Mouse (Mus musculus) NIH3T3 (cell line): ENCODE measurements around the gene Gm11034.

Experiments used
- DNase-seq: peaks from one replicate; pipeline ENCODE4 v3.0.0-alpha.2; 2012; ENCODE audit warnings: low read depth

Gm11034 gene

DNA sequence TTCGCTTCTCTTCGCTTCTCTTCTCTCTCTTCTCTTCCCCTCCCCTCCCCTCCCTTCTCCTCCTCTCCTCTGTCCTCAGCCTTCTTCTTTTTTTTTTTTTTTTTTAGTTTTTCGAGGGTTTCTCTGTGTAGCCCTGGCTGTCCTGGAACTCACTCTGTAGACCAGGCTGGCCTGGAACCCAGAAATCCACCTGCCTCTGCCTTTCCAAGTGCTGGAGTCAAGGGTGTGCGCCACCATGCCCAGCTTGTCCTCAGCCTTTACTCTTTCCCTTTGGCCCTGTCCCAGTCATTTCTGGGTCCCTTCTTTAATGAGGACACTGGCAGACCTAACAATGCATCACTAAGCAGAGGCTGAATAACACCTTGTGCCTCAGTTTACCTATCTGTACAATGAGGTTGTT lies at the start of gene Gm11034:
Gene Gm11034 (minus strand): TSS at position 101 of the 400 bp plus-strand sequence.
- no peak for DNase-seq

DNA sequence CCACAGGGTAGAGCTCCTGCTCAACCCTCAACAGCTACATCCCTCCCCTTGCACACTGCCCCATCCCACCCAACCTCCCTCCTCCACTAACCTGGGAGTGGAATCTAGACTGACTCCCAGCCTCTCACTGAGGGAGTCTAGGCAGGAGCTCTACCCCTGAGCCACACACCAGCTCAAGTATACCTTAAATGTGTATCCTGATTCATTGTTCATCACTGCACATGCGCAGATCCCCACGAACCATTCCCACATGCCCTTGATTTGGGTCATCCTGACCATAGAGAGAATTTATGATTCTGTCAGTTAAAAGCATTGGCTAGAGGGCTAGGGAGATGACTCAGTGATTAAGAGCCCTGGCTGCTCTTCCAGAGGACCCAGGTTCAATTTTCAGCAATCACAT lies 49.3 kb upstream of the Gm11034 start:
- DNase-seq, result peak; percentile 73

DNA sequence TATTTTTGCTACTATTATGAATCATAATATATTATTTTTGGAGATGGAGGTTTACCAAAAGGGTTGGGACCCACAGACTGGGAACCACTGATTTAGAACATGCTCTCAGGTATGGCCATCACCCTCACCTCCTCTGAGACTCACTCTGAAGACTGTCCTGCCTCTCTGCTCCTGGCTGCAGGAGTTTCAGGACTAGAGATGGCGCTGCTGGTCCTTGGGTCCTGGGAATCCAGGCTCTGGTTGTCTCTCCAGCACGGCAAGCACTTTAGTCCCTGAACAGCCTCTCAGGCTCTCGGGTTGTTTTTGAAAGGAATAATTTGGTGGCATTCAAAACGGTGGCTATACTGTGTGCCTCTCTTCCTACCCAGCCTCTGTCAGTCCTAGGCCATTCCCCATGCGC lies 48.4 kb upstream of the Gm11034 start:
- peak; percentile 52 for DNase-seq

DNA sequence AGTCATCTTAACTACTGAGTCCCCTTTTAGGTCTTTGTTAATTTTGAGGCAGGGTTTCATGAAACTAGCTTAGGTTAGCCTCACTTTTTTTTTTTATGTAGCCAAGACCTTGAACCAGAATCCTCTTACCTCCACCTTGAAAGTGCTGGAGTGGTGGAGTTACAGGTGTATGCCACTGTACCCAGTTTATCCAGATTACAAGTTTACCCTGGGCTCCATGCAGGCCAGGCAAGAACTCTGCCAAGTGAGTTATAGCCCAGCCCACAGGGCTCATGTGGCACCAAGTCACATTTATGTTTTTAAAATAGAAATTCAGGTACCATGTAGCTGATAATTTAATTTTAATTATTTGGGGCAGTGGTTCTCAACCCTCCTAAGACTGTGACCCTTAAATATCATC lies 48.0 kb upstream of the Gm11034 start:
- DNase-seq, result no peak

DNA sequence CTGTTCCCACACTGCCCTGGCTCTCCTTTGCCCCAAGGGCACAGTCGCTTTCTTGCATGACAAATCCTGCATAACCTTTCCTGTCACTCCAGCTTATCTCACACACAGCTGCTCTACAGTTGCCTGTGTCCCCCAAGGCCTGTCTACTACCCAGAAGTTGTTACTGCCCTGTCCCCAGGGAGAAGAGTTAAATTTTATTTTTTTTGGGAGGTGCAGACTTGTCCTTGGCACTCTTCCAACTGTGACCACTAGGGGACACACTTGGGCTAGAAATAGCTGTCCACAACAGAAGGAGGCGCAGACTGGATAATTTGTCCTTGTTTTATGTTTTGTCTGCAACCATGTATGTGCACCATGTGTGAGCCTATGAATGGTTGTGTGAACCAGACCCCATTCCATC lies 47.6 kb upstream of the Gm11034 start:
- peak; percentile 72 for DNase-seq

DNA sequence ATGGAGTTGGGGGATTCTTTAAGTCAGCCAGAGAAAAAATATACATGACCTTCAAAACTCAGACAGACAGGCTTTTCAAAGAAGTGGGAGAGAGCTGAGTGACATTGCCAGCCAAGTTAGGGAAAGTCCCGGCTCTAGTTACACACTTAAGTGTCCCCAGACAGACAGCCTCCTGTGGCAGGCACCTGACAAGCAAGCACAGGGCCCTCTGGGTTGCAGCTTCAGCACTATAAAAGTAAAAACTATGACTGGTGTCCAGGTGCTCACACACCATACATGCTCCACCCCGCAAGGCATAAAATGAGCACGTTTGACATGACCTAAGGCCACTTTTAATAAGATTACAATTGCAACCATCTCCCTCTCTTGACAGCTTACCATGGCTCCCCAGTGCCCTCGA lies 47.1 kb upstream of the Gm11034 start:
- DNase-seq, result no peak

DNA sequence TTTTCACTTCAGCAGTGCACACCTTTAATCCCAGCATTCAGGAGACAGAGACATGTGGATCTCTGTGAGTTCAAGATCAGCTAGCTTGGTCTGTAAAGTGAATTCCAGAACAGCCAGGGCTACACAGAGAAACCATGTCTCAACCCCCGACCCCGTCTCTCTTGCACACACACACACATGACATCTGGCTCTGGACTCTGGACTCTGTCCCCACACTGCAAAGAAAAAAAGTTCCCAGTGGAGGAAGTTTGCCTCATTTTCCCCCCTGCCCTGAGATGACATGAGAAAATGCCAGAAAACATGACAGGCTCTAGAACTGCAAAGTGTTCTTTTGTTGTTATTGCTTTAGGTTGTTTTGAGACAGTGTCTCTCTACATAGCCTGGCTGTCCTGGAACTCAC lies 46.4 kb upstream of the Gm11034 start:
- DNase-seq, result no peak

DNA sequence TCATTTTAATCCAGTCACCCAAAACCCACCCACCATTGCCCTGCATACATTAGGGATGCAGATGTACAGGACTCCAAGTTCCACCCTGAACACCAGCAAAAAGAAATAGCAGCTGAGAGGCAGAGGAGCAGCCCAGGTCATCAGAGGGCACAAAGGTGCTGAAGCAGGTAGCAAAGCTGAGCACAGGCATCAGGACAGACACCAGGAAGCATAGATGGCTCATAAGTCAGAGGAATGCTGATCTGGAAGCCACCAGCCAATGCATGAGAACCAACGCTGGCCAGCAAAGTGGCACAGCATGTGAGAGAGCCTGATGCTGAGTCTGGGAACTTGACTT lies 44.4 kb upstream of the Gm11034 start:
- DNase-seq, result no peak

DNA sequence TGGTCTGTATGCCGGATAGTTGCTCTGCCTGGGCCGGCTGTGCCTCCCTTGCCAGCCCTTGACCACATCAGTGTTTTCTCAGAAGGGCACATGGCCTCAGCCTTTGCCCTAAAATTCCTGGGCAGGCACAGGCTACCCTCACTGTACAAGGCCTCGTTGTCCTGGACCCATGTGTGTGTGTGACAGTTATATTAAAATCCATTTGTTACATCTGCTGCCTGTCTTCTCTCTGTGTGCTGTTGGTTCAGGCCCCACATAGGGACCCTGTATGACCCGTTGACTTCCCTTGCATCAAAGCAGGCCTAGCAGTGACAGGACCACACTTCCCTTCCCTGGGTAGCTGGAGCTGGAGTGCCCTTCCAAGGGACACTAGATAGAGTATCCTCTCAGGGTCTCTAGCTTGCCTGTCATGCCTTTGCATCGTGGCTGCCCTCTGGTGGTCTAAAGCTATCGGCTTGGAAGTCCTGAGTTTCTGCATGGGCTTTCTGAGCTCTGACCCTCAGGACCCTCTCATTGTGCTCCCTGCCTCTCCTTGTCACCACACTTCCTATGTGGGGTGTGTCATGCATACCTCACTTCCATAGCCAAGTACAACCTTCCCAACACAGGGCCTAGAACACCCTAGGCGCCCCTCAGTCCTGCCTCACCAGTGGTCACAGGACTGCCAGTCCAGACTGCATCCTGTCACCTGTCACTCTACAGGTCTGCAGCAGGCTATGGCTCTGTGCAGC lies 43.9 kb upstream of the Gm11034 start:
- DNase-seq, result peak; percentile 61

DNA sequence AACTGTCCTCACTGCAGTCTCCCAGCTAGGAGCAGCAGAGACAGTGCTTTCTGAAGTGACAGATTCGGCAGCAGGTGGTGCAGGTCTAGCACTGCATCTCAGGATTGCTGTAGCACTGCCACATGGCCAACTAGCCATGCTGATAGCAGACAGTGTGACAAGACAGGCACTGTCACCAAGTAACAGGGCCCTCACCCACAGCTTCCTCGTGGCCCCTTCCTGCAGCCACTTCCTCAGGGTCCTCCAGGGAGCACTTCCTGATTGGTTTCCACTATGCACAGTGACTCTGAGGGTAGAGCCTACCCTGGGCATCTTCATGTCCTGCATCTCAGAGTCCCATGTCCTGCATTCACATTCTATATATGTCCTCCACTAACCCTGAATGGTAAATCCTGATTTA lies 31.2 kb upstream of the Gm11034 start:
- DNase-seq, result no peak

DNA sequence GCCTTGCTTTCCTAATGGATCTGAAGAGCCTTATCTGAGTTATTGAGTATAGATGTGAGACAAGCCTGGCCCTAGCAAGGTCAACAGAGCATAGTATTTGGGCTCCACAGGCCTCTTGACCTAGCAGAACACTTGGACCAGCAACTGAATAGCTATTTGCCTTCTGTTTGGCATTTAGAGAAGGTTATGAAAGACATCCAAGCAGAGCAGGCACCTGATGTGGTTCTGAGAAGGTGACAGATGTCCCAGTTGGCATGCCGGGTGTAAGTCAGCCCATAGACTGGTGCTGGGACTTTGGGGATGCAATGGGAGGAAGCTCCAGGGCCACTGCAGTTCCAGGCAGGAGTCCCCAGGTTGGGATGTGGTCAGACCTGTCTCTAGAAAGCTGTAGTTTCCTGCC lies 28.8 kb upstream of the Gm11034 start:
- no peak for DNase-seq

DNA sequence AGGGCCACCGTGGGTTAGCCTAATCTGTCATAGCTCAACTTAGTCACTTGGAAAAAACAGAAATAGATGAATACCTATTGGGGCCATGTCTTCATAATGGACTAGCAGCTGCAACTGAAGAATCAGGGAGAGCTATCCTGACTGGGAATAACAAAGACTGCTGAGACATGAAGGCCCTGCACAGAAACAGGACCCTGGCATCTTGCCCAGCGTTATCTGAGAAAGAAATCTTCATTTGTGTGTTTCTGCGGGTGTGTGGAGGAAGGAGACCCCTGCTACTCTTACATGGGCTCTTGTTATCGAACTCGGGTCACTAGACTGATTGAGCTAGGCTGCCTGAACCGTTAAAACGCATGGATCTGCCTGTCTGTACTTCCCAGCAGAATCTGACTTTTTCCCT lies 27.5 kb upstream of the Gm11034 start:
- DNase-seq, result no peak

DNA sequence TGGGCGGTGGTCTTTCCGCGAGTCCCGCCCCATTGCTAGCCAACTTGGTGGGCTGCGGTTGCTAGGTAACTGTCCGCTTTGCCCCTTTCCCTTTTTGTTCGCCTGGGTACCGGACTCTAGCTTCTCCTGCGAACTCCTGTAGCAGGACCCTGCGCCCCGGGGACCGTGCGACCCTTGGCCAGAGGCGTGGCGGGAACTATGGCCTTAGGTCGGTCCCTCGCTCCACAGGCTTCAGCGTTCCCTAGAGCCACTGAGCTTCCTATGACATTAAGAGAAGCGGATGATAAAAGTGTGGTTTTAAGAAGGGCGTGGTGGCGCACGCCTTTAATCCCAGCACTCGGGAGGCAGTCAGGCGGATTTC lies 26.9 kb upstream of the Gm11034 start:
- no peak for DNase-seq

DNA sequence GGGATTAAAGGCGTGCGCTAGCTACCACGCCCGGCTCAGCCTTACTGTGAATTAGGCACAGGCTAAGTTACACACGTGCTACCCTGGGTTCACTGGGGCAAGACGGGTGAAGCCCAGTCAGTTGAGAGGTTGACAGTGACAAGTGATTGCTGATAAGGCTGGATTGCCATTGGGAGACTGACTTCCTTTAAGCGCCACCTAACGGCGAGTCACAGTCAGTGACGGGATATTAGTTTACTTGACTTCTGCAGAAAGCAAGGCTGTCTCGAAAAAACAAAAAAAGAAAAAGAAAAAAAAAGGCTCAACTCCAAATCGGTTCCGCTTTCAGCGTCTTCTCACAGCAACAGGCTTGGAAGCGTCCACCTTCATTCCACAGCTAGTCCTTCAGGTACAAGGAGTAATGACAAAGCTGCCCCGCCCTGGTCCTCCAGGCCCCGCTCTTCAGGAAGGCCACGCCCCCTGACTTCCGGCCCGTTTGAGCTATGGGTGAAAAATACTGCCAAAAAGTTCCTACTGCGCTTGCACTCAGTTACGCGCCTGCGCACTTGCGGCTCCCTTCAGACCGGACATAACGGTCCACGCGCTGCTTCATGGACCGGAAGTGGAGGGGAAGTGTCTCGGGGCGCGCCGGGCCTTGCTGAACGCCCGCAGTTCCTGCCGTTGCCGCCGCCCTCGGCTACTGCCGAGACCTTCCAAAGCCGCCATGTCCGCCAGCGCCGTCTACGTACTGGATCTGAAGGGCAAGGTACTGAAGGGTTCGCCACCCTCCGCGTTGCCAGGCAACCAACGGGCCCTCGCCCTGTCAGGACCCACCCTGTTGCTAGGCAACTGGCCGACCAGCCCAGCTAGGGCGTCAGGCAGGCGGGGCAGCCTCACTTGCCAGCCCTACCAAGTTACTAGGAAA lies 26.3 kb upstream of the Gm11034 start, which contains the start of gene Ap1m1:
Gene Ap1m1 (plus strand): TSS at position 520 of the 904 bp plus-strand sequence.
- DNase-seq, result peak; percentile 99

DNA sequence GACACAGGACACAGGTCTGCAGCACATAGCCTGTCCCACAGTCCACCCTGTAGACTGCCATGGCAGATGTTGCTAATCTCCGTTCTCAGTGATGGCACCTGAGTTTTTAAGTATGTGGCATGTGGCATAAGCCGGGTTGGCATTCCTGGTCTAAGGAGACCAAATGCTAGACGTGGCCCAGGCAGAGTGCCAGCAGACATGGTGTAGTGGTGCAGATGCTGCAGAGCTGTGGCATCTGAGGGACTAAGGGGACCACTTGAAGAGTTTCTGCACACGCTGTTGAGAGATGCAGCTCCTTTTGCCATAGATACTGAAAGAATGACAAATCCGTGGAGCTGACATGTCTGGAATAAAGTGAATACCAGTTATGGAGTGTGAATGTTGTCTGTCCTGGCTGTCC lies 9.2 kb upstream of the Gm11034 start:
- DNase-seq, result no peak

DNA sequence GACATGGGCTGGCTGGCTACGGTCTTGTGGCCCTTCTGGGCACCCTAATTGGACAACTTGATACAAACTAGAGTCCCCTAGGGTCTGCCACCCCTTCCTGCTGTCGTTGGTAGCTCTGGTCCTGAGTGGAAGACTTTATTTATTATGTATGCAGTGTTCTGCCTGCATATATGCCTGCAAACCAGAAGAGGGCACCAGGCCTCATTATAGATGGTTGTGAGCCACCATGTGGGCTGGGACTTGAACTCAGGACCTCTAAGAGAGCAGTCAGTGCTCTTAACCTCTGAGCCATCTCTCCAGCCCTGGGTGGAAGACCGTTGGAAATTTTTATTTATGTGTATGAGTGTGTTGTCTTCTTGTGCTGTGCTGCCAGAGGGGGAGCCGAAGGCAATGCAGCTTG lies 7.3 kb upstream of the Gm11034 start:
- peak; percentile 47 for DNase-seq

DNA sequence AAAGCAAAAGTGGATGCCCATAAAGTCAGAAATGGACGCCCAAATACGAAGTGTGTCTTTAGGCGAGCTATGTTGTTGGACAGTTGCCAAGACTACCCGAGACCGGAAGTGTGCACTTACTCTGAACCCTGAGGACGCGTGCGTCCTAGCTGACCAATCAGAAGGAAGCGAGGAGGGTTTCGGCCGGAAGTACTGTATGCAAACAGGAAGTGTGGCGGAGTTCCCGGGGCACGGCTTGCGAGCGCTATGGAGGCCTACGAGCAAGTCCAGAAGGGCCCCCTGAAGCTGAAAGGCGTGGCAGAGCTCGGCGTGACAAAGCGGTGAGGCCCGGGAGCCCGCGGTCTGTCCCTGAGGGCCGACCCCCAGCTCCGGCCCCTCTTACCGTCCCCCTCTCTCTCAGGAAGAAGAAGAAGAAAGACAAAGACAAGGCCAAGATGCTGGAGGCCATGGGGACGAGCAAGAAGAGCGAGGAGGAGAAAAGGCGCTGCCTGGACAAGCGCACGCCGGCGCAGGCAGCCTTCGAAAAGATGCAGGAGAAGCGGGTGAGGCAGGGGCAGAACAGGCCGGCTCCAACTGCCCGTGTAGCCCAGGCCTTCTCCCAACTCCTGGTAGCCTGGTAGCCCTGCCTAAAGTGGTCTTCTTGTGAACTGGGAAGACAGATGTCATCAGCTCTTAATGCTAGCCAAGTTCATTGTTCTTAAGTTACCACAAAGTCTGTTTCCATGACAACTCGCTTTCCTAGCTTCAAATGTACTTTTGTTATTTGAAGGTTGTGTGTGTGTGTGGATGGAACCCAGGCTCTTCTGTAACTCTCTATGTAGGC lies 6.3 kb upstream of the Gm11034 start, which contains the start of gene Fam32a:
Gene Fam32a (plus strand): TSS at position 190 of the 823 bp plus-strand sequence.
- peak; percentile 99 for DNase-seq

DNA sequence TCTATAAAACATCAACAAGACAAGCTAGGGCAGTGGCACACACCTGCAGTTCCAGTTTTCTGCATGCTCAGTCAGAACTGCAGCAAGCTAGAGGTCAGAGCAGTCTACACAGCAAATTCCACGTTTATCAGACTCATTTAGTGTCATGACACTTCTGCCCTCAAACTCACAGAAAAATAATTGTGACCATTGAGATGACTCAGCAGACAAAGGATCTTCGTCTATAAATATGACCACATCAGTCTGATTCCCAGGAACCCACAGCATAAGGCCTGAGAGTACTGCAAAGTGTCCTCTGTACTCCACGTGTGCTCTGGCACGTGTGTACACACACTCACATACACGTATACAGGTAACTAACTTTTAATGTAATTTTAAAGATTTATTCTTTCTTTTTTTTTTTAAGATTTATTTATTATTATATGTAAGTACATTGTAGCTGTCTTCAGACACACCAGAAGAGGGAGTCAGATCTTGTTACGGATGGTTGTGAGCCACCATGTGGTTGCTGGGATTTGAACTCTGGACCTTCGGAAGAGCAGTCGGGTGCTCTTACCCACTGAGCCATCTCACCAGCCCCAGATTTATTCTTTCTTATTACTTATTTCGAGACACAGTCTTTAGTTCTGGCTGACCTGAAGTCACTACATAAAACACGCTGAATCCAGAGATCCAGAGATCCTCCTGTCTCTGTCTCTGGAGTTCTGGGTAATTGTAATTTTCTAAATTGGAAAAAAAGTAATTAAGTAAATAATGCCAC lies 5.5 kb upstream of the Gm11034 start:
- DNase-seq, result no peak

DNA sequence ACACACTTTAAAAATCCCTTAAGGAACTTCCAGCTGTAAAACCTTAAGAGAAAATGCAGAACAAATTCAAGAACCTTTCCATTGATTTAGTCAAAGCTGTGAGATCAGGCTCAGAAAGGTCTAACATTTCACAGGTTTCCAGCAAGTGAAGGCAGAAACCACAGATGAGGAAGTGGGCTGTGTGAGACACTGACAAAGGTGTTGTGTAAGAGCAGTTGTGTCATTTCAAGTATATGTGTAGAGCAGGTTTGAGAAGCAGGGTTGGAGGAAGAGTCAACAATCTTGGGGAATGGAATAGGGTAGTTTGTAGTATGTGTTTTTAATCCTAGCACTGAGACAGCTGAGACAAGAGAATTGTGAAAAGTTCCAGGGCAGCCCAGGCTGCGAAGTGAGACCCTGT lies 2.4 kb upstream of the Gm11034 start:
- DNase-seq, result no peak

DNA sequence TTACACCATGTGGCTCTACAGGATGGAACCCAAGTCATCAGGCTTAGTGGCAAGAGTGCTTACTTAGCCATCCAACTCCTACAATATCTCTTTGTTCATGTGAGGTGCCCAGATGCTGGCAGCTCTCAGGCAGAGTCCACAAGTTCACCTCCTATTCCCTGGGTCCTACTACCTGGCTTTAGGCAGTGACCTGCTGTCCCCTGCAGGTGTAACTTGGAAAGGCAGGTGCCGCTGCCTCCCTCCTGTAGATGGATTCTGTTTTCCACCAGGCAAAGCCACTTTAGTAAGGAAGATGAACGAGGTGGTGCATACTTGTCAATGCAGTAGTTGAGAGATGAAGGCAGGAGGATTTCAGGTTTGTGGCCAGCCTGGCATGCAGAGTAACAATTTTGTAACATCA lies 1.6 kb upstream of the Gm11034 start:
- DNase-seq, result peak; percentile 52

DNA sequence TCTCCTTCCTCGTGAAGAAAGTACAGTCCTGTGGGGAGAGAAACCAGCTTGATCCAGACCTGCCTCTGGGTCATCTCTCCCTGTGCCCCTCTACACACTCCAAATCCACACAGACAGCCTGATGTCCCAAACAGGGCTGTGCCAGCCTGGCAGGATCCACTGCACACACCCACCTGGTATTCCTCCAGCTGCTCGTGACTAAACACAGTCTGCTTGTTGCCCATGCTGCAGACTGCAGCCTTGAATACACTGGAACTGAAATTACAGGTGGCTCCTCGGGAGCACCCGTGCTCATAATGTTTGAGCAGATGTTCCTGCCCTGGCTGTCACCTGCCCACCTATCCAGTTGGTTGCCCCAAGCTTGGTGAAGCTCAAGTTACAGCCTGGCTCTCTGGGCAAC lies 685 bp downstream of the Gm11034 start, which contains the start of gene Cib3:
Gene Cib3 (minus strand): TSS at position 87 of the 400 bp plus-strand sequence.
- DNase-seq, result no peak

DNA sequence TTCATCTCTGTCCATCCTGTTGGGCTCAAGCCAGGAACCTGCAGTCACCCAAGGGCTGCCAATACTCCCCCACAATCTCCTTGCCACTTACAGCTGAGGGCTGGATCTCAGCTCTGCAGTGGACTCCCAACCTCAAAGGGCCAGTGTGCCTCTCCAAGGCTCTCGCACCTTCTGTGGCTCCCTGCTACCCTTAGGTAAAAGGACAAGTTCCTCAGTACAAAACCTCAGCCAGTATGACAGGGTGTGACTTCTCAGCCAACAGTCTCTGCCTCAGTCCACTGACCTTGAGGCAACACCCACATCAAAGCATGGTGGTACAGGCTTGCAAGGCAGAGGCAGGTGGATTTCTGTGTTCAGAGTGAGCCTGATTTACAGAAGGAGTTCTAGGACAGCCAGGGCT lies 1.6 kb downstream of the Gm11034 start:
- no peak for DNase-seq
